Mouse (Mus musculus) common myeloid progenitor, adult 5-6 weeks (primary cell): ENCODE measurements around the gene Gpr152. TPM values are rescaled to one million over a fixed set of nuclear protein-coding genes. Genes with fewer than 3 reads are reported as not detected.
"Not testable (repeated sequence)": the region's sequence is repeated elsewhere in the genome, so short reads cannot be mapped to it uniquely, and the experiment has no call there.

Experiments used
- ATAC-seq: replicated peaks from 2 replicates; pipeline ENCODE4 v1.8.0; 2016; ENCODE audit warnings: low read depth, mild to moderate bottlenecking, moderate TSS enrichment, inconsistent platforms; ENCODE audit not compliant: poor library complexity, severe bottlenecking
- total RNA-seq: library from RNA; stranded (forward); fragments of 200-1000, 187-1606 nt; gene quantifications from 2 replicates; pipeline ENCODE4 v1.2.3, GENCODE M21; 2017

Gpr152 gene
- total RNA-seq, 1 experiment from 2014 or later = not detected

- ATAC-seq = no peak
Observed at GRCm38 (mm10) chr19:4106654-4107053, 32.9 kb upstream of the Gpr152 start.

DNA sequence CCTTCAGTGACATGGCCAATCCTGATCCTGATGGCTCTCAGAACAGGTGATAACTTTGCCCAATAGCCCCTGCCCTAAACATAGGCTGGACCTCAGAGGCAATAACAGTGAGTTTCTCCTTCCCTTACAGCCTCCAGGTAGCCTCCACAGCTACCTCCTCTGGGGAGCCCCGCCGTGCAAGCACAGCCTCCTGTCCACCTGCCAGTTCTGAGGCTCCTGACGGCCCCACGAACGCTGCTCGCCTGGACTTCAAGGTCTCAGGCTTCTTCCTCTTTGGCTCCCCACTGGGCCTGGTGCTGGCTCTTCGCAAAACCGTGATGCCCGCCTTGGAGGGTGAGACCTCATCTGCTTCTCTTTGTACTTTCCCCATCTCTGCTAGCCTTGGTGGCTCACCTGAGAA lies 31.1 kb upstream of the Gpr152 start:
- ATAC-seq = no peak

GRCm38 (mm10) chr19:4112063-4112960 lies 27.3 kb upstream of the Gpr152 start:
- no peak for ATAC-seq

GRCm38 (mm10) chr19:4113186-4113805 lies 26.3 kb upstream of the Gpr152 start:
- ATAC-seq = peak; percentile 92

GRCm38 (mm10) chr19:4113806-4114230 lies 25.8 kb upstream of the Gpr152 start:
- peak; percentile 51 for ATAC-seq

- no peak for ATAC-seq
Observed at GRCm38 (mm10) chr19:4114551-4114950, 25.0 kb upstream of the Gpr152 start.

DNA sequence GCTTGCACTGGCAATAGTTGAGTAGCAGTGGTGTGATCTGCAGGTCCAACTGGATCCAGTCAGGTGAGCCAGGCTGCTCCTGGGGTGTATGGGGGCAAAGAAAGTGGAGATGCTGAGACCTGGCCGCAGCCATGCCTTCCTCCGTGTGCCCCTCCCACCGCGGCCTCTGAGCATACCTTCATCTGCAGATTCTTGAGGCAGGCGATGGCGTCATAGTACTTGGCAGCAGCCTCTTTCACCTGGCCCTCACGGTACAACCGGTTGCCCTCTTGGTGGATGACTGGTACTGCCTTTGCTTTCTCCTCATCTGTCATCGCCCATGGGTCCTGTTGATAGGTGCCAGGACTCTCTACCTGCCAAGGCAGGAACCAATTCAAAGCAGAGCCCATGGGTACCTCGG lies 24.4 kb upstream of the Gpr152 start:
- ATAC-seq = no peak

DNA sequence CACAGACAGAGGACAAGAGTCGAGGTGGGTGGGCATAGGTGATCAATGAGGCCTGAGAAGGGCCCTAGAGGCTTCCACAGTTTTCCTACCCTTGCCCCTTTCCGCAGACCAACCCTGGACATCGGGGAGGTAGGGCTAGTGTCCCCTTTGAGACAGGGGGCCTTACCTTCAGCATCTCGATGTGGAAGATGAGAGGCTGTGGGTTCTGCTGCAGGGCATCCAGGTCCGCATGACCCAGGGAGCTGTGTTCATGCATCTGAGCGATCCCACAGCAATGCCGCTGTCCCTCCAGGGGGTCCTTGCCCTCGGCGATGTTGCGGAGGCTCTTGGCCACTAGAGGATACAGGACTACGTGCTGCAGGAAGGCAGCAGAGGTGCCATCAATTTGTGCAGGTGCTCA lies 23.8 kb upstream of the Gpr152 start:
- no peak for ATAC-seq

- ATAC-seq = no peak
Observed at GRCm38 (mm10) chr19:4117006-4117405, 22.6 kb upstream of the Gpr152 start.

- ATAC-seq = no peak
Observed at GRCm38 (mm10) chr19:4118350-4118749, 21.2 kb upstream of the Gpr152 start.

- ATAC-seq = no peak
Observed at GRCm38 (mm10) chr19:4119716-4120487, 19.7 kb upstream of the Gpr152 start.

DNA sequence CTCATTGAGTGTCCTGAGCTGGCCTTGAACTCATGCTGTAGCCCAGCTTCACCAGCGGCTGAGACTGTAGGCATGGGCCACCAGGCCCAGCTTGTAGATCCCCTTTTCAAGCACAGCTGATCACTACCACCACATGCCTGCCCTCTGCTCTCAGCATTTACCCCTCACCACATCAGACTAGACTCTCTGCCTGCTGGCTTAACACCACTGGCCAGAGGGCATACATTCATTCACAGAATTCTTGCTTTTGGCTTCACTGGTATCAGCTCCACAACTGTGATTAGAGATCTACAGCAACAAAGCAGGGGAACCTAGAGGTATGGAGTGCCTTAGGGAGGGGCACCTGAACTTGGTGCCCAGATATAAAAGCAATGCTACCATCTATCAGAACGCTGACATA lies 19.1 kb upstream of the Gpr152 start:
- no peak for ATAC-seq

DNA sequence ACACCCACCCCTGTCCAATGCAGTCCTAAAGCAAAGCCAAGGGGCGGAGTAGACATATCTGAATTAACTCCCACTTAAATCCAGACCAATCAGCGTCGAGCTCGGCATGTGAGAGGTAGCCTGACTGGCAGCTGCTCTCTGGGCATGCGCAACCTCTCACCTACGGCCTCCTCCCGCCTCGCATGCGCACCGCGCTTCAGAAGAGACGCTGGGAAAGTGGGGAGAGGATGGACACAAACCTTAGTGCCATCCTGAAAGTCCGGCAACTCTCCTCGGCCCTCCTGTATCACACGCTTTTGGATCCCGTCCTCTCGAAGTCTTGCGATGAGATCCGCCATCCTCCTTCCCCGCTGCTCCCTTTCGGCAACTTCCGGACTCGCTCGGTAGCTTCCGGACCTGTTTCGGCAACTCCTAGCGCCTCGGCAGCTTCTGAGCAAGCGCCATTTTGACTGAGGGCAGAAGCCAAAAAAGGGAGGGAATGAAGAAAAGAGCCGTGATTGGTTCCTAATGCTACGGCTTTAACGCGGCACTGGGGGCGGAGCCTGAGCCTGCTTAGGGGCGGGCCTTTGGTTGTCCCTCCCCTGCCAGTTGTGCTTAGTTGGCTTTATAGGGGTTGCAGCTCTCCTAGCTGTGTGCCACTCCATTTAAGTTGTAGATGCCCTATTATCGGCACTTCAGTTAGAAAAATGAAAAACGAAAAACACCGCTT lies 18.3 kb upstream of the Gpr152 start:
- ATAC-seq = peak; percentile 74

- not testable (repeated sequence) for ATAC-seq
Observed at GRCm38 (mm10) chr19:4121896-4122295, 17.7 kb upstream of the Gpr152 start.

DNA sequence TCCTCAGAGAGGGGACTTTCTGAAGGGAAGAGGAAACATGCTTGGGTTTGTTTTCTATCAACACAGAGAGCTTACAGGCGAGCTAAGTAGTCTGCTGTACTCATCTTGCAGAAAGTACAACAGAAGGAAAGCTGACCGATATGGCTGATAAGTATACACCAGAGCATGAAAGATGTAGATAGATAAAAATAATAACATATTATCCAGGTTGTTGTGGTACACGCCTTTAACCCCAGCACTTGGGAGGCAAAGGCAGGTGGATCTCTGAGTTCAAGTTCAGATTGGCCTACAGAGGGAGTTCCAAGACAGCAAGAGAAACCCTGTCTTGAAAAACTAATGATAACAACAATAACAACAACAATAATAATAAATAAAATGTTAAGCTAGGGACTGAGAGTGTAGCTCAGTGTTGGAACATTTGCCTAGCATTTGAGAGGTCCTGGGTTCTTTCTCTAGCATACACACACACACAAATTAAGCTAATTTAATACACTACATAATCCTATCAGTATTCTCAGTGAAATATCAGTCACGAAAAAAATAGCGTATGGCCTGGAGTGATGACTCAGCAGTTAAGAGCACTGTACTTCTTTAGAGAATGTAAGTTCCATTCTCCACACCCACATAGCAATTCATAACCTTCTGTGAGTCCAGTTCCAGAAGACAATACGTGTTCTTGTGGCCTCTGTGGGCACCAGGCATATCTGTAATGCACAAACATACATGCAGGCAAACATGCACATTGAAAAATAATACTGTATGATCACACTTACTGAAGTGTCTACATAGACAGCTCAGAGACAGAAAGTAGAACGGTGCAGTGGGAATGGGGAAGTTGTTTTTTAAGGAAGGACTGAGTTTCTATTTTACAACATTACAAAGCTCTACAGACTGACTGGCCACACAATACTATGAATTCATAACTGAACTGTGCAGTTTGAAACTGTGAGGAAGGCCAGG lies 16.9 kb upstream of the Gpr152 start:
- no peak for ATAC-seq

DNA sequence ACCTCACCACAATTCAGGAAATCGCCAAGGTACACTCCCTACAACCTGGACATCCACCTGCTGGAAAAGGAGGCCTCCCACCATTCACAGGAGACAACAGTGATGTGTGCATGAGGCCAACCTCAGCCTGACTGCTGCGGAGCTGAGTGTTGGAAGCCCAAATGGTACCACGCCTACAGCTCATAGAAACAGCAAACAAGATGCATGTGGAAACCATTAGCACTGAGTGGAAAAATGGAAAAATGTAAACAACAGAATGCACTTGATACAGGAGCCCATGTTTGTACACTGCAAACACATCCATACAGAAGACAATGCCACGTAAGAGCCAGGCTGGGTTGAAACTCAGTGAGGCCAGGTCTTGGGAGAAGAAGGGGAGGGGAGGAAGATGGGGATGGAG lies 15.2 kb upstream of the Gpr152 start:
- ATAC-seq = no peak

GRCm38 (mm10) chr19:4125268-4125667 lies 14.3 kb upstream of the Gpr152 start:
- ATAC-seq = not testable (repeated sequence)

DNA sequence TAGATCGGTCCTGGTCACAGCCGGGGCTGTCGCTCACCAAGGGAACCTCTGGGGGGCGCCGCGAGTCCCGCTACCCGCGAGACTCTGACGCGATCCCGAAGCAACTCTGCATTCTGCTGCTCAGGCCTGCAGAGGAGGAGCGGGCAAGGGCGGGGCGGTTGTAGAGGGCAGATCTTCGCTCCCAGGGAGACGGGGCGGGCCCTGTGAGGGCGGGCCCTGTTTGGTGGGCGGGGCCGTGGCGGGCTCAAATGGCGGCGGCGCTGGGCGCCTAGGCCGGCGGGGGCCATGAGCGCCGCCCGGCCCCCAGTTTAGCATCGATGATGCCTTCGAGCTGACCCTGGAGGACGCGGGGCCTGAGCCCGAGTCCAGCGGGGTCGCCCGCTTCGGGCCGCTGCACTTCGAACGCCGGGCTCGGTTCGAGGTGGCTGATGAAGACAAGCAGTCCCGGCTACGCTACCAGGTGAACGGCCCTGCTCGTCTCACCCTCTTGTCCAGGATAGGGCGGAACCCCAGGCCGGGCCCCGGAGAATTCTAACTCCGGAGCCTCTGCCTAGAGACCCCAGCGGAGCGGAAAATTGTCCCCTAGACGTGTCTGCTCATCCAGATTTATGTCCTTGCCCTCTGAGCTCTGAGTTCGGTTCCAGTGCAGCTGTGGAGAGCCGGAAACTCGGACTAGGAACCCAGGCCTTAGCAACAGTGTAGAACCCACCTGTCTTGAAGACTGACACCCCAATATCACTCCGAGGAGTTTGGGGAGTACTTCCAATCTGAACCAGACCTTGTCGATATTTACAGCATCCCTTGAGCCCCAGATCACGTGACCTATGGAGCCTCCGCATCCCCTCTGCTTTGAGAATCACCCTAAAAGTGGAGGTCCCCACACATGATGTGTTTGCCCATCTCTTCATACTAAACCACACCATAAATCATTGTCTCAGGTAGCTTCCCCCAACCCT lies 13.6 kb upstream of the Gpr152 start, which contains the start of gene Aip:
Gene Aip (minus strand): TSS at position 118 of the 956 bp plus-strand sequence.
- peak; percentile 80 for ATAC-seq
